Mouse (Mus musculus) embryonic facial prominence, embryonic 10.5 days (tissue): Measurements from ENCODE around the gene Ten1. TPM values are rescaled to one million over a fixed set of nuclear protein-coding genes. Genes with fewer than 3 reads are reported as not detected.

Experiments
- DNase-seq: peaks from one replicate; pipeline ENCODE4 v3.0.0-alpha.2; 2017; ENCODE audit warnings: low spot score
- H3K27ac ChIP-seq: fragments of 300-500 bp; sonication (generic); replicated peaks from 2 replicates; pipeline ENCODE4 v1.5.1; 2016; ENCODE audit warnings: mild to moderate bottlenecking
- H3K27me3 ChIP-seq: fragments of 300-500 bp; sonication (generic); replicated peaks from 2 replicates; pipeline ENCODE4 v1.6.1; 2016; ENCODE audit warnings: low read depth, mild to moderate bottlenecking; ENCODE audit not compliant: poor library complexity, severe bottlenecking
- H3K36me3 ChIP-seq: fragments of 300-500 bp; sonication (generic); replicated peaks from 2 replicates; pipeline ENCODE4 v1.6.1; 2016; ENCODE audit warnings: mild to moderate bottlenecking, moderate library complexity
- H3K4me1 ChIP-seq: fragments of 300-500 bp; sonication (generic); 2 replicates; pipeline ENCODE4 v1.6.1; 2016
- H3K4me3 ChIP-seq: fragments of 300-500 bp; sonication (generic); 2 replicates; pipeline ENCODE4 v1.5.1; 2016; ENCODE audit warnings: mild to moderate bottlenecking, moderate library complexity
- H3K9me3 ChIP-seq: fragments of 300-500 bp; sonication (generic); 2 replicates; pipeline ENCODE4 v1.6.1; 2016; ENCODE audit warnings: mild to moderate bottlenecking
- WGBS: fragments of 180-500 bp; shearing (Covaris S2); methylation state at CpG from one replicate; pipeline ENCODE4 v1.1.7; 2016; 5-methylcytosine and 5-hydroxymethylcytosine counted together
- polyA plus RNA-seq: library from polyadenylated mRNA; unstranded; fragments of >200 nt; fragmentation: Nextera tagmentation; extraction: Ambion mirVana; gene quantifications from 2 replicates; pipeline ENCODE4 v1.2.1, GENCODE M21; 2016

Gene Ten1
- 62.7 and 65.6 TPM in 2 replicates for polyA plus RNA-seq

- peak; percentile 97 for DNase-seq
- Histone ChIP-seq H3K4me1 (peaks cover 15% of the 10 kb centered on the region), H3K4me3 (peak within 1 kb of the TSS; percentile 91), H3K9me3 (no peaks in the 10 kb centered on the region), H3K36me3 (peaks cover 13% of the 10 kb centered on the region), H3K27me3 (no peaks in the 10 kb centered on the region), H3K27ac (peak within 1 kb of the TSS; percentile 99)
- WGBS: under 1% methylated on average over 62 of the region's 62 CpGs
Observed at GRCm38 (mm10) chr11:116198639-116199531, at the start of gene Ten1, which contains the start of gene Acox1. Ten1 (plus strand) TSS chr11:116198855. Acox1 (minus strand) TSS chr11:116199045.

GRCm38 (mm10) chr11:116149341-116149740, 49.3 kb upstream of the Ten1 start:
- no peak for DNase-seq
- Histone ChIP-seq H3K27me3 (no peaks in the 10 kb centered on the region), H3K9me3 (no peaks in the 10 kb centered on the region), H3K4me1 (peaks cover 30% of the 10 kb centered on the region), H3K36me3 (peaks cover 100% of the 10 kb centered on the region), H3K4me3 (no peak overlapping the region), H3K27ac (0 out of 2 replicates have a peak overlapping the region, but pooled peaks have one; percentile 12)
- 85% methylated on average over 6 of the region's 6 CpGs for WGBS

GRCm38 (mm10) chr11:116150960-116151359, 47.7 kb upstream of the Ten1 start:
- Histone ChIP-seq H3K27me3 (no peaks in the 10 kb centered on the region), H3K27ac (no peak overlapping the region), H3K4me3 (no peak overlapping the region), H3K4me1 (peaks cover 35% of the 10 kb centered on the region), H3K9me3 (no peaks in the 10 kb centered on the region), H3K36me3 (peaks cover 100% of the 10 kb centered on the region)
- WGBS: 91% methylated on average over 2 of the region's 2 CpGs
- DNase-seq: no peak

GRCm38 (mm10) chr11:116161312-116161711, 37.3 kb upstream of the Ten1 start:
- Histone ChIP-seq H3K27ac (0 out of 2 replicates have a peak overlapping the region, but pooled peaks have one; percentile 21), H3K4me1 (peaks cover 23% of the 10 kb centered on the region), H3K27me3 (no peaks in the 10 kb centered on the region), H3K36me3 (peaks cover 97% of the 10 kb centered on the region), H3K9me3 (no peaks in the 10 kb centered on the region), H3K4me3 (no peak overlapping the region)
- 64% methylated on average over 12 of the region's 12 CpGs for WGBS
- DNase-seq: peak; percentile 39

GRCm38 (mm10) chr11:116162146-116162545, 36.5 kb upstream of the Ten1 start:
- H3K36me3 ChIP-seq: peaks cover 89% of the 10 kb centered on the region
- H3K27ac ChIP-seq: 0 out of 2 replicates have a peak overlapping the region, but pooled peaks have one; percentile 12
- no peaks in the 10 kb centered on the region for H3K9me3 ChIP-seq
- H3K4me1 ChIP-seq: peaks cover 31% of the 10 kb centered on the region
- WGBS: 80% methylated on average over 10 of the region's 10 CpGs
- no peak overlapping the region for H3K4me3 ChIP-seq
- H3K27me3 ChIP-seq: no peaks in the 10 kb centered on the region
- DNase-seq: no peak

DNA sequence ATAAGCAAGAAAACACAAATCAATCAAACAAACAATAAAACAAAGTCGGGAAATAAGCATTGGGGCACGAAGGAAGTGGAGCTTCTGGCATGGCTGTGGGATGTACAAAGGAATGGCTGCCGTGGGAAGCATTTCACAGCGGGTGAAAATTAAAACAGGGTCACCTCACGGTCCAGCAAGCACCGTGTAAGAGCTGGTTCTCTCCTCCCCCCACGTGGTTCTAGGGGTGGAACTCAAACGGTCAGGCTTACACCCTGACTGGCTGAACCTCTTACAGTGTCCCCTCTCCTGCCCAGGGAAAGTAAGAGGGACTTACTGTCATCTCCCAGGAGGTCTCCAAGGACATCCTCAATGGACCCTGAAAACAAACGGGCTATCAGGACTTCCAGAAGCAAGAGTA, 35.7 kb upstream of the Ten1 start:
- H3K9me3 ChIP-seq: no peaks in the 10 kb centered on the region
- H3K36me3 ChIP-seq: peaks cover 80% of the 10 kb centered on the region
- no peak overlapping the region for H3K27ac ChIP-seq
- WGBS: 62% methylated on average over 9 of the region's 9 CpGs
- no peak for DNase-seq
- H3K4me3 ChIP-seq: no peak overlapping the region
- no peaks in the 10 kb centered on the region for H3K27me3 ChIP-seq
- peaks cover 33% of the 10 kb centered on the region for H3K4me1 ChIP-seq

DNA sequence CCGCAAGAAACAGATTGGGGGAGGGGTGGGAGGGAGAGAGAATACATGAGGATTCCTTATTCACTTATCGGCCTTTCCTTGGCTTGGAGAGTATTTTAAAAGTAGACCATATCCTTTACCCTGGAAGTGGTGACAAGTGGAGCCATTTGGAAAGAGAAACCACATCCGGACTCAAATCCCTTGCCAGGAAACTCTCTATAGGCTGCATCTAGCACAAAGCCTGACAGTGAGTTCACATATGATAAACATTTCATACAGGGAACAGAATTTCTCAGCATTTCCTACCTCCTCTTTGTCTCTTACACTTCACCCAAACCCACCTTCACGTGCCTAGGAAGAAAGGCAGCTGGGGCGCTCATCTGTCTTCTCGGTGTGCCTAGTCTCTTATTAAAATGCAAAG, 31.4 kb upstream of the Ten1 start:
- 15% methylated on average over 6 of the region's 6 CpGs for WGBS
- H3K36me3 ChIP-seq: peaks cover 48% of the 10 kb centered on the region

DNA sequence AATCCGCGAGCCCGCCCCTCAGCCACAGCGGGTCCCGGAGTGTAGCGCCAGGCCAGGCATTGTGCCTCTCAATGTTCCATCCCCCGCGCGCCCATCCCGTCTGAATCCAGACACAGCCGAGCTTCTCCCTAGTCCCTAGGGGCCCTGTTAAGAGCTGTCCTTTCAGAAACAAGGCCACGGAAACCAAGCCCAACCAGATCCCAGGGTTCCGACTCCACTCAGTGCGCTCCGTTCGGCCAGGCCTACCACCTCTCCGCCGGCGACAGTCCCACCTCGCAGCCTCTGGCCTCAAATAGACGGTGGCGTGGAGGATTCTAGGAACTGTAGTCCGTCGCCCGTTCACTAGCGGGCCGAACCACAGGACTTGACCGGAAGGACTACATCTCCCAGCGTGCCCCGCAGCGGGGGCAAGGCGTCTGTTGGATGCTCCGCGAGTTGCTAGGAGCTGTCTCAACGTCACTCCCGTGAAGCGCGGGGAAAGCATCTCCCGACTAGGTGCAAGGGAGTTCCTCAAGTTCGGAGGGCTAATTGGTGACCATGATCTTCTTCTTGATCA, 30.7 kb upstream of the Ten1 start, which contains the start of gene Fbf1:
TSS of gene Fbf1 (minus strand) at position 283 of the 556 bp plus-strand sequence.
- Histone ChIP-seq H3K27me3 (no peaks in the 10 kb centered on the region), H3K4me3 (peak within 1 kb of the TSS; percentile 80), H3K9me3 (no peaks in the 10 kb centered on the region), H3K27ac (peak within 1 kb of the TSS; percentile 95), H3K36me3 (peaks cover 48% of the 10 kb centered on the region), H3K4me1 (peaks cover 27% of the 10 kb centered on the region)
- under 1% methylated on average over 40 of the region's 40 CpGs for WGBS
- peak; percentile 96 for DNase-seq

More for the DNA sequence above, 31.4 kb upstream of the Ten1 start:
- H3K4me1 ChIP-seq: peaks cover 34% of the 10 kb centered on the region
- no peaks in the 10 kb centered on the region for H3K27me3 ChIP-seq
- H3K4me3 ChIP-seq: peak overlapping the region; percentile 80
- no peaks in the 10 kb centered on the region for H3K9me3 ChIP-seq
- peak overlapping the region; percentile 95 for H3K27ac ChIP-seq
- DNase-seq: no peak

DNA sequence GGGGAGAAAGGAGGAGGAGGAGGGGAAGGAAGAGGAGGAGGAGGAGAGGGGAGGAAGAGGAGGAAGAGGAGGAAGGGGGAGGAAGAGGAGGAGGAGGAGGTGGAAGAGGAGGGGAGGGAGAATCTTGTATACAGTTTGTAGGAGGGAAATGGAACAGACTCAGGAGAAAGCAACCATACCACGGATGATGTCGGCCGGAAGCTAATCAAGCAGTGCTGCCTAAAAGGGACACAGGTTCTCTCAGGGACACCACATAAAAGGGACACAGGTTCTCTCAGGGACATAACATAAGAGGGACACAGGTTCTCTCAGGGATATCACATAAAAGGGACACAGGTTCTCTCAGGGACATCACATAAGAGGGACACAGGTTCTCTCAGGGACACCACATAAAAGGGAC, 29.4 kb upstream of the Ten1 start:
- Histone ChIP-seq H3K9me3 (no peaks in the 10 kb centered on the region), H3K4me3 (no peak overlapping the region), H3K27ac (no peak overlapping the region), H3K4me1 (peaks cover 27% of the 10 kb centered on the region), H3K27me3 (no peaks in the 10 kb centered on the region), H3K36me3 (peaks cover 48% of the 10 kb centered on the region)
- 83% methylated on average over 3 of the region's 3 CpGs for WGBS
- no peak for DNase-seq

DNA sequence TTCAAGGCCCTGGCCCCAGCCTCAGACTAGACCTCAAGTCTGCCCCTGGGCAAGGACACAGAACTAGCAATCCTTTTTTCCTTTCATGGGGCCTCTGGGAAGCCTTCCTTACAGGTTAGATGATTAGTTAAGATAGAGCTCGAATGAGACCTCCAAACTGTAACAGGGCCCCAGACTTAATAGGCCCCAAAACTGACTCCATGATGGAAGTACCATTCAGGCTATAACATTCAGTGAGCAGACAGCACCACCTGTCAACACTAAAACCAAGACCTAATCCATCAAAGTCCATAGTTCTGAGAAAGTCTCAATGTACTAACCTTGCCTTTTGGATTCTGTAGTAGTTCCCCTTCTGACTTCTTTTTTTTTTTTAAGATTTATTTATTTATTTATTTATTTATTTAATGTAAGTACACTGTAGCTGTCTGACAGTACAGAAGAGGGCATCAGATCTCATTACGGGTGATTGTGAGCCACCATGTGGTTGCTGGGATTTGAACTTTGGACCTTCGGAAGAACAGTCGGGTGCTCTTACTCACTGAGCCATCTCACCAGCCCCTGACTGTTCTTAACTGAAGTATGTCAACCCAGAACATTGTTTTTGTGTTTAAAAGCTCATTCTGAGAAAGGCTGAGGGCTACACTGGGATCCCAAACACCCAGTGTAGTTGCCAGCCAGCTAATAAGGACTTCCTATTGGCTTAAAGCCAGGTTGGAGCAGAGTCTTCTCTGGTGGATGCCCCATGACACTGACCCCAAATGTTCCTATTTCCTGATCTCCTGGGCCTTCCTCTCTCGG, 28.5 kb upstream of the Ten1 start:
- no peak overlapping the region for H3K27ac ChIP-seq
- no peaks in the 10 kb centered on the region for H3K27me3 ChIP-seq
- peaks cover 48% of the 10 kb centered on the region for H3K36me3 ChIP-seq
- peaks cover 27% of the 10 kb centered on the region for H3K4me1 ChIP-seq
- H3K9me3 ChIP-seq: no peaks in the 10 kb centered on the region
- WGBS: 86% methylated on average over 5 of the region's 5 CpGs
- H3K4me3 ChIP-seq: no peak overlapping the region
- DNase-seq: no peak

- H3K9me3 ChIP-seq: no peaks in the 10 kb centered on the region
- 85% methylated on average over 2 of the region's 2 CpGs for WGBS
- peaks cover 55% of the 10 kb centered on the region for H3K36me3 ChIP-seq
- DNase-seq: no peak
- no peaks in the 10 kb centered on the region for H3K27me3 ChIP-seq
- peaks cover 19% of the 10 kb centered on the region for H3K4me1 ChIP-seq
- H3K27ac ChIP-seq: no peak overlapping the region
- no peak overlapping the region for H3K4me3 ChIP-seq
Observed at GRCm38 (mm10) chr11:116171959-116172358, 26.7 kb upstream of the Ten1 start.

DNA sequence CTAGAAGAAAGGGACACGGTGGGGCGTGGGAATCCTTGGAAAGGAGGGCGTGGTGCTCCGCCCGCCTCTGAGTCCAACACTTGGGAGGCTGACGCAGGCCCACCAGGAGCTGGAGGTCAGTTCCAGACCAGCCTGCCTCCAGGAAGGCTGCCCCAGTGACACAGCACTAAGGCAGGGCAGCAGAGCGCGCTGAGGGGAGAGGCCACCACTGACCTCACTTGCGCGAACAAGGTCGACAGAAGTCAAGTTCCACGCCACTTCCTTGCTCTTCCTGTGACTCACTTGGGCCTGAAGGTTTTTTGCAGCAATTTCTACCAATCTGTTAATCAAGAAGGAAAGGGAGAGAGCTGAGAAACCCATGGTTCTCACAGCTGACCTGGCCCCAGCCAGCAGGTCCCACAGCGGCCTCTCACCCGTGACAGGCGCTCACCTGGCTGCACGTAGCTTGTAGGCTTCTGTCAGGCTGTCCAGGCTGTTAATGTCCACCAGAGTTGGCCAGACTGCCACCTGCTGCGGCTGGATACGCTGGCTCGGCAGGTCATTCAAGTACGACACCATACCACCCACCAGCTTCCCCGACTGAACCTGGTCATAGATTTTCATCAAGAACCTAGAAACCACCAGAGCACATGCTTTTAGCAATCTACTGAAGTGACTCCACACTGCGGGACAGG, 23.7 kb upstream of the Ten1 start:
- Histone ChIP-seq H3K27ac (no peak overlapping the region), H3K27me3 (no peaks in the 10 kb centered on the region), H3K9me3 (no peaks in the 10 kb centered on the region), H3K4me1 (peaks cover 3% of the 10 kb centered on the region; the same call in 1 of the 2 replicates), H3K36me3 (peaks cover 82% of the 10 kb centered on the region), H3K4me3 (no peak overlapping the region)
- 91% methylated on average over 22 of the region's 22 CpGs for WGBS
- DNase-seq: no peak
